Comparison of ENCODE assay signal across 8 mouse cellular contexts in the genomic region with DNA sequence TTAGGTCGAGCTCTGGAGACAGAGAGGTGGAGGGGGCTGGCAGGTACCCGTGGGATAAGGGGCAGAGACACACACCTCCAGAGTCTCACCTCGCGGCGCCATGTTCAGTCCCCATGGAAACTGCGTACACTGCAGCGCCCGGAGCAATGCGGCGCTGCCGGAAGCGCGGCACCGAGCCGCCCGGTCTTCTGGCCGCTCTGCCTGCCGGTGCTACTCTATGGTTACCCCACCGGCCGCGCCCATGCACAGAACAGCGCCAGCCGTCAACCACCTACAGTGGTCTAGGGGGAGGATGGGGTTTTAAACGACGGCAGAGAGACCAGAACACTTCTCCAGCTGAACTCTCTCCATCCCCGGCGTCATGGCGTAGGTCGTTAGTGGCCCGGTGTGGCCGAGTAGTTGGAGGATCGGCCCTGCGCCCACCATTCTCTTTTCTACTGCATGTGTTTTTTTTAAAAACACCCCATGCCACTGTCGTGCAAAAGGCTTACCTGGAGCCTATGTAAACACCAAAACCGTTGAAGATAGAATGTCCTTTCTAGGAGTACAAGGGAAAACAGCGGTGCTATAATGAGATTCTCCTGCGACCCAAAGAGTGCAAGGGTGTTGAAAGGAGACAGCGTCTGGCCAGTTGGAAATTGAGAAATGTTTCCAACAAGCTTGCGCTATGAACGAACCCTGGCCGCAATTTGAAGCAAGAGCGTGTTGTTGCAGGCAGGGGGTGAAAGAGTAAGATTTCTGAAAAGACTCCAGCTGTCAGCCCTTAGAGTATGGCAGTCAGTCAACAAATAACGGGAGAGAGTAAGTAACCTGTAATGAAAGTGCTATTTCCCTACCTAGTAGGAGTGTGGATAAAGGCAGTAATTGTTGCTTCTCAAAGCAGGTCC. TPM values are rescaled to one million over a fixed set of nuclear protein-coding genes. Genes with fewer than 3 reads are reported as not detected.
DNase-seq lines count a peak whose midpoint lies in the region; ATAC-seq lines count a peak whose summit lies in the region.

Gene Tmem216 (minus strand): TSS at position 615 of the 887 bp plus-strand sequence.

- peaks cover 28% of the 10 kb centered on the region for H3K36me3 ChIP-seq in forebrain, embryonic 10.5 days (replicated peaks)
- H3K36me3 ChIP-seq in heart, embryonic 15.5 days = peaks cover 14% of the 10 kb centered on the region
- peaks cover 15% of the 10 kb centered on the region for H3K36me3 ChIP-seq in liver, embryonic 15.5 days (replicated peaks)
- H3K36me3 ChIP-seq in neural tube, embryonic 12.5 days = peaks cover 17% of the 10 kb centered on the region

- no peaks in the 10 kb centered on the region for H3K9me3 ChIP-seq in forebrain, embryonic 10.5 days
- H3K9me3 ChIP-seq in heart, embryonic 15.5 days (replicated peaks) = no peaks in the 10 kb centered on the region
- no peaks in the 10 kb centered on the region for H3K9me3 ChIP-seq in liver, embryonic 15.5 days (replicated peaks)
- no peaks in the 10 kb centered on the region for H3K9me3 ChIP-seq in neural tube, embryonic 12.5 days

- H3K4me1 ChIP-seq in forebrain, embryonic 10.5 days = peaks cover 24% of the 10 kb centered on the region
- peaks cover 13% of the 10 kb centered on the region for H3K4me1 ChIP-seq in heart, embryonic 15.5 days (replicated peaks)
- peaks cover 20% of the 10 kb centered on the region for H3K4me1 ChIP-seq in liver, embryonic 15.5 days (replicated peaks)
- H3K4me1 ChIP-seq in neural tube, embryonic 12.5 days = peaks cover 19% of the 10 kb centered on the region

- peak within 1 kb of the TSS; percentile 87 for H3K27ac ChIP-seq in forebrain, embryonic 10.5 days
- H3K27ac ChIP-seq in heart, embryonic 15.5 days = peak within 1 kb of the TSS; percentile 74
- H3K27ac ChIP-seq in liver, embryonic 15.5 days (replicated peaks) = peak within 1 kb of the TSS; percentile 76
- peak within 1 kb of the TSS; percentile 46; the same call in 1 of the 2 replicates for H3K27ac ChIP-seq in neural tube, embryonic 12.5 days

- 3% methylated on average over 43 of the region's 43 CpGs for WGBS in forebrain, embryonic 10.5 days
- WGBS in heart, embryonic 15.5 days = under 1% methylated on average over 43 of the region's 43 CpGs
- WGBS in liver, embryonic 15.5 days (ENCODE audit: insufficient replicate concordance) = 2% methylated on average over 43 of the region's 43 CpGs
- WGBS in neural tube, embryonic 12.5 days = 2% methylated on average over 43 of the region's 43 CpGs

- no peaks in the 10 kb centered on the region for H3K27me3 ChIP-seq in forebrain, embryonic 10.5 days (ENCODE audit: poor library complexity, severe bottlenecking)
- no peaks in the 10 kb centered on the region for H3K27me3 ChIP-seq in heart, embryonic 15.5 days
- H3K27me3 ChIP-seq in liver, embryonic 15.5 days = no peaks in the 10 kb centered on the region
- H3K27me3 ChIP-seq in neural tube, embryonic 12.5 days (replicated peaks) = no peaks in the 10 kb centered on the region

- H3K9ac ChIP-seq in heart, embryonic 15.5 days = peak within 1 kb of the TSS; percentile 64
- H3K9ac ChIP-seq in liver, embryonic 15.5 days = peak within 1 kb of the TSS; percentile 71
- H3K9ac ChIP-seq in neural tube, embryonic 12.5 days = peak within 1 kb of the TSS; percentile 58

- peak; percentile 98 for ATAC-seq in CD4-positive, CD25-positive, alpha-beta regulatory T cell, adult 4 months
- ATAC-seq in heart, embryonic 15.5 days (replicated peaks; ENCODE audit: insufficient number of reproducible peaks, insufficient read depth, low FRiP score, low read depth) = peak; percentile 95
- peak; percentile 97 for ATAC-seq in liver, embryonic 15.5 days (ENCODE audit: insufficient read depth)
- peak; percentile 97 for ATAC-seq in neural tube, embryonic 12.5 days (ENCODE audit: low FRiP score, low read depth)

- H3K4me3 ChIP-seq in forebrain, embryonic 10.5 days = peak within 1 kb of the TSS; percentile 73
- H3K4me3 ChIP-seq in heart, embryonic 15.5 days = peak within 1 kb of the TSS; percentile 67
- H3K4me3 ChIP-seq in liver, embryonic 15.5 days (replicated peaks) = peak within 1 kb of the TSS; percentile 77
- peak within 1 kb of the TSS; percentile 65 for H3K4me3 ChIP-seq in neural tube, embryonic 12.5 days

- DNase-seq in c-Kit-negative CD71-positive TER-119-positive erythroid progenitor cells, embryonic 14.5 days (ENCODE audit: low read depth, low spot score) = peak; percentile 65
- DNase-seq in forebrain, embryonic 10.5 days (ENCODE audit: extremely low spot score, low spot score) = peak; percentile 78
- DNase-seq in kidney, postnatal 36 days = peak; percentile 86 to 92
- DNase-seq in telencephalon, adult 2 months (ENCODE audit: low read depth, low spot score) = peak; percentile 80

- H3K4me2 ChIP-seq in heart, embryonic 15.5 days = peak within 1 kb of the TSS; percentile 72
- peak within 1 kb of the TSS; percentile 85 for H3K4me2 ChIP-seq in liver, embryonic 15.5 days
- peak within 1 kb of the TSS; percentile 77 for H3K4me2 ChIP-seq in neural tube, embryonic 12.5 days (replicated peaks)

RNA-seq across cellular contexts. Expression of gene Tmem216, which starts in this region (rescaled TPM):
- 10 to 100 TPM; 10.7 to 13.6 TPM for polyA plus RNA-seq in CD4-positive, CD25-positive, alpha-beta regulatory T cell, adult 4 months (2017; shearing (Covaris generic))
- 67.1 TPM in 2 replicates for polyA plus RNA-seq in forebrain, embryonic 10.5 days (2016; fragmentation: Nextera tagmentation; extraction: Ambion mirVana)
- polyA plus RNA-seq in heart, embryonic 15.5 days (2015; fragmentation: Nextera tagmentation; extraction: Ambion mirVana) = 14.8 and 19.8 TPM in 2 replicates
- polyA plus RNA-seq in liver, embryonic 15.5 days (2015; fragmentation: Nextera tagmentation; extraction: Ambion mirVana) = 11.7 and 12.1 TPM in 2 replicates
- polyA plus RNA-seq in neural tube, embryonic 12.5 days (2016; fragmentation: Nextera tagmentation; extraction: Ambion mirVana) = 48.1 and 52.6 TPM in 2 replicates

Comparison
In these comparisons a context has a peak if more than half of its experiments do, and no peak if none do; other contexts are left out.
1. Peak in every context shown above with its lines: DNase-seq, ATAC-seq, H3K4me3 ChIP-seq and H3K27ac ChIP-seq.